Mouse (Mus musculus): ENCODE measurements around the gene Tcp10a.
"Not testable (repeated sequence)": the region's sequence is repeated elsewhere in the genome, so short reads cannot be mapped to it uniquely, and the experiment has no call there.

GRCm38 (mm10) chr17:7388958-7389356, 64.5 kb downstream of the Tcp10a start:
- not testable (repeated sequence) for TF ChIP-seq GATA1 (IDR thresholded peaks at IDR 0.05; ENCODE audit: borderline replicate concordance, low read length); FLI1 (IDR thresholded peaks at IDR 0.05; ENCODE audit: low read length)

Data from megakaryocyte, embryonic 14.5 days (primary cell).